Mouse (Mus musculus): ENCODE data around the gene Paip2b. TPM values are rescaled to one million over a fixed set of nuclear protein-coding genes. Genes with fewer than 3 reads are reported as not detected.
A peak's percentile ranks its signal among the peaks of the same experiment; 100 is the strongest.

Gene Paip2b
- polyA plus RNA-seq, 1 experiment from 2014 or later, result 4.9 TPM

DNA sequence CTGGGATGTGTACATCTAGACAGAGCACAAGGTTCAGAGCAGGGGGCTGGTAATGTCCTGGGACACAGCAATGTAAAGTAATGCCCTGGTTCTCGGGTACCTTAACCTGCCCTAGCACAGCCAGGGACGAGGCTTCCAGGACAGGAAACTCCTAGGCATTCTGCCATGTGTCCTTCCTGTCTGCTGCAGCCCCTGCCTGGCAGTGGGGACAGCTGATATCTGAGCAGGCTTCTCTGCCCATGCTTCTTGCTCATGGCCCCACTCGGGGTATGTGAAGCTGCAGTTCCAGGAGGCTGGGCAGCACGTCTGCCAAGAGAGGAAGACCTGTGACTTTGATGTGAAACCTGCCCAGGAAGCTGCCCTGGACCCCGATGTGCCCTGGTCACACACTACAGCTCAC is 63.1 kb downstream of the Paip2b start:
- Histone ChIP-seq H3K4me1 (peaks cover under 1% of the 10 kb centered on the region; the same call in 1 of the 2 replicates), H3K36me3 (peaks cover 54% of the 10 kb centered on the region), H3K27ac (no peak overlapping the region), H3K9ac (no peak overlapping the region), H3K4me2 (no peak overlapping the region), H3K27me3 (replicated peaks) (peaks cover 17% of the 10 kb centered on the region), H3K9me3 (replicated peaks) (no peaks in the 10 kb centered on the region), H3K4me3 (no peak overlapping the region)
- 73% methylated on average over 5 of the region's 5 CpGs for WGBS (ENCODE audit: insufficient replicate concordance)
- no peak for ATAC-seq

DNA sequence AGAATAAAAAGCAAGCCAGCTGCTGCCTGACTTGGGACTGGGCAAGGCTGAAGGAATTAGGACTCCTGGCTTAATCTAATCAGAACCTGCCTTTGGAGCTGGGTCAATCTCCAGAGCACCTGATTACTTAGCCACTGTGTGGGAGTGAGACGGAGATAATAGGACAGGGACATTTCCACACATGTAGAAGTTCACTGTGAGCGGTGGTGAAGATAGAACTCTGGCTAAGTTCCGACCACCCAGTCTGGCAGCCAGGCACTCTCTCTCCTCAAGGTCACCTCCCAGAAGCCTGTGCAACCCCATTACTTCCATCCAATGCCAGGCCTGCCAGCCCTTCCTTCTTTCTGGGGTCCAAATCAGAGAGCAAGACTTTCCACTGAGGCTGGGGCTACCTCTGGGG is 64.6 kb downstream of the Paip2b start:
- Histone ChIP-seq H3K4me2 (no peak overlapping the region), H3K4me3 (no peak overlapping the region), H3K36me3 (peaks cover 39% of the 10 kb centered on the region), H3K9me3 (replicated peaks) (no peaks in the 10 kb centered on the region), H3K27ac (no peak overlapping the region), H3K27me3 (replicated peaks) (peaks cover 32% of the 10 kb centered on the region), H3K9ac (no peak overlapping the region), H3K4me1 (peaks cover 9% of the 10 kb centered on the region)
- 63% methylated on average over 3 of the region's 3 CpGs for WGBS (ENCODE audit: insufficient replicate concordance)
- ATAC-seq, result no peak

DNA sequence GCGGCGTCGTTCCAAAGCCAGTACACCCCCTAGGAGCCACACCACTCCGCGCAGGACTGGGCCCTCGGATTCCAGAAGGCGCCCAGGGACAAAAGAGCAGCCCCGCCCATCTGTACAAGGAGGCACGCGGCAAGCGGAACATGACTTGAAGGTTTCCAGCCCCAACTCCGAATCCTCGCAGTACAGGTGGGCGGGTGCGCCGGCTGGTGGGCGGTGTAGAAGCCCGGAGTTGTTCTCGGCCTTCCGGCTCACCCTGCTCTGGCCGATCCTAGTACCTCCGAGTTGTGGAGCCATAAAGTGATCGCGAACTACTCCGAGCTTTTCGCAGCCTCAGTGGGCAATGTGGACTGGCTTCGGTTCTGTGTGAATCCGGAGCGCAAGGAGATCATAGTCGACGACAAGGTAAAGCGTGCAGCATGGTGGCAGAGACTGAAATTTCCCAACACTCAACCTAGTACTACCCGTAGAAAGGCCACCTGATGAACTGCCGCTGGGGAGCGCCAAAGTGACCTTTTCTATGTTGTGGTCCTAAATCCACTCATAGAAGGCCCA is 68.6 kb downstream of the Paip2b start:
- peaks cover 71% of the 10 kb centered on the region for H3K27me3 ChIP-seq (replicated peaks)
- WGBS (ENCODE audit: insufficient replicate concordance), result 6% methylated on average over 35 of the region's 35 CpGs
- no peak overlapping the region for H3K27ac ChIP-seq
- H3K9me3 ChIP-seq (replicated peaks), result no peaks in the 10 kb centered on the region
- H3K9ac ChIP-seq, result no peak overlapping the region
- H3K4me3 ChIP-seq, result peak overlapping the region; percentile 30
- 0 out of 2 replicates have a peak, but pooled peaks have one; percentile 7 for ATAC-seq
- H3K4me2 ChIP-seq, result peak overlapping the region; percentile 63
- peaks cover 13% of the 10 kb centered on the region for H3K4me1 ChIP-seq
- H3K36me3 ChIP-seq, result peaks cover 2% of the 10 kb centered on the region; the same call in 1 of the 2 replicates

DNA sequence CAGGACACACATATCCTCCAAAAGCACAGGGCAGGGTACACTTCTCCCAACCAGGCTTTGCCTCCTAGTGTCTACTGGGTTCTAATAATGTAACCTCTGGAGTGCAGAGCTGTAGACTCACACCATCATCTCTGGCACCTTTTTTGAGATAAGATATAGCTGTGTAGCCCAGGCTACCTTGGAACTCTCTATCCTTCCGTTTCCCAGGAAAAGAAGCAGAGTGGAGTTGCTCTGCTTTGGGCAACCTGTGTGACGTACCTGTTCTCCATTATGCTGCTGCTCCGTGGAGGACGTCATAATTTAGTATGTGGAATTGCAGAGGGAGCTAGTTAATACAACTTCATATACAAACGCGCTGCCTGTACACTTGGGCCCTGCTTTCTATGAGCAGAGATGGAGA is 69.2 kb downstream of the Paip2b start, which contains the start of gene Ankrd53:
Gene Ankrd53, plus strand, starts transcription at position 301 of the 400 bp plus-strand sequence.
- no peak within 1 kb of the TSS for H3K9ac ChIP-seq
- 32% methylated on average over 6 of the region's 6 CpGs for WGBS (ENCODE audit: insufficient replicate concordance)

DNA sequence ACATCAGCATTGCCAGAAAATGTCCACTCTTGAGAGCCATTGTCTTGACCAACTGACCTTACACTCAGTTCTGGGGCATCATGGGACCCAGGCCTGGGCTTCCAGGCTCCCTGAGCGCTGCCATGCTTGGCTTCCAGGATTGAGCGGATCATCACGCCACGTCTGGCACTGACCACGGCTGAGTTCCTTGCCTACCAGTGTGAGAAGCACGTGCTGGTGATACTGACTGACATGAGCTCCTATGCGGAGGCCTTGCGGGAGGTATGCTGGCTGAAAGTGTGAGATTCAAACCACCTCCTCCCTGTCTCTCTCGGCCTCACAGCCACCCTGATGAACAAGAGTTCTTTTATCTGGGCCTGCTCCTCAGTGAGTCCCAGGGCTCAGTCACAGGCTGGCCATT is 75.5 kb downstream of the Paip2b start:
- Histone ChIP-seq H3K27ac (no peak overlapping the region), H3K36me3 (no peaks in the 10 kb centered on the region), H3K4me3 (no peak overlapping the region), H3K4me2 (no peak overlapping the region), H3K4me1 (0 out of 2 replicates have a peak, but pooled peaks cover 5% of the 10 kb centered on the region), H3K9ac (no peak overlapping the region), H3K9me3 (replicated peaks) (no peaks in the 10 kb centered on the region), H3K27me3 (replicated peaks) (peaks cover 97% of the 10 kb centered on the region)
- WGBS (ENCODE audit: insufficient replicate concordance), result 61% methylated on average over 9 of the region's 9 CpGs
- ATAC-seq, result no peak

More for the DNA sequence above, 69.2 kb downstream of the Paip2b start, which contains the start of gene Ankrd53:
- peak within 1 kb of the TSS; percentile 63 for H3K4me2 ChIP-seq
- no peaks in the 10 kb centered on the region for H3K36me3 ChIP-seq
- H3K27ac ChIP-seq, result no peak within 1 kb of the TSS
- no peaks in the 10 kb centered on the region for H3K9me3 ChIP-seq (replicated peaks)
- peaks cover 77% of the 10 kb centered on the region for H3K27me3 ChIP-seq (replicated peaks)
- H3K4me1 ChIP-seq, result peaks cover 15% of the 10 kb centered on the region
- peak within 1 kb of the TSS; percentile 30 for H3K4me3 ChIP-seq
- ATAC-seq, result no peak

Other genes with a start within 250 kb of the Paip2b start
- 2.1 and 2.9 TPM in 2 replicates for gene Clec4f, start 175.6 kb downstream of the Paip2b start, polyA plus RNA-seq (2016; fragmentation: Nextera tagmentation; extraction: Ambion mirVana)
- 0.11 TPM in 1 of 2 replicates, not detected in the other for gene Cd207, start 153.9 kb downstream of the Paip2b start, polyA plus RNA-seq (2016; fragmentation: Nextera tagmentation; extraction: Ambion mirVana)
- gene Vax2, start 120.5 kb downstream of the Paip2b start, polyA plus RNA-seq (2016; fragmentation: Nextera tagmentation; extraction: Ambion mirVana), result not detected in 2 replicates
- gene Atp6v1b1, start 88.8 kb downstream of the Paip2b start, polyA plus RNA-seq (2016; fragmentation: Nextera tagmentation; extraction: Ambion mirVana), result not detected in 2 replicates
- not detected in 2 replicates for gene Ankrd53, start 69.1 kb downstream of the Paip2b start, polyA plus RNA-seq (2016; fragmentation: Nextera tagmentation; extraction: Ambion mirVana)
- 54.6 and 56.1 TPM in 2 replicates for gene Tex261, start 55.9 kb downstream of the Paip2b start, polyA plus RNA-seq (2016; fragmentation: Nextera tagmentation; extraction: Ambion mirVana)
- 13.5 and 15.8 TPM in 2 replicates for gene Nagk, start 36.8 kb downstream of the Paip2b start, polyA plus RNA-seq (2016; fragmentation: Nextera tagmentation; extraction: Ambion mirVana)
- gene Zfp638, start 35.4 kb upstream of the Paip2b start, polyA plus RNA-seq (2016; fragmentation: Nextera tagmentation; extraction: Ambion mirVana), result 29.7 and 30.5 TPM in 2 replicates
- gene Dysf, start 176.8 kb upstream of the Paip2b start, polyA plus RNA-seq (2016; fragmentation: Nextera tagmentation; extraction: Ambion mirVana), result 2.8 and 3.4 TPM in 2 replicates